Mouse (Mus musculus) ES-Bruce4 (cell line): ENCODE data around the gene Dnah10.

ENCODE experiments used
- CTCF ChIP-seq: IDR thresholded peaks from one replicate; pipeline ENCODE4 v1.8.1; 2011; ENCODE audit warnings: low read depth, low read length
- EP300 ChIP-seq: IDR thresholded peaks from 2 replicates; pipeline ENCODE4 v1.6.1; 2011; ENCODE audit warnings: low read depth, low read length; ENCODE audit not compliant: insufficient read depth
- POLR2A ChIP-seq: IDR thresholded peaks from one replicate; pipeline ENCODE4 v1.8.1; 2011; ENCODE audit warnings: low read length; ENCODE audit not compliant: insufficient read depth

GRCm38 (mm10) chr5:124847014-124847413, 122.1 kb downstream of the Dnah10 start:
- TF ChIP-seq CTCF (no peak), POLR2A (no peak), EP300 (no peak)
